Mouse (Mus musculus): ENCODE data around the gene Myl3. TPM values are rescaled to one million over a fixed set of nuclear protein-coding genes. Genes with fewer than 3 reads are reported as not detected.

The Myl3 gene
- total RNA-seq, 4 experiments from 2014 or later = 644 to 855 (median 660) TPM

GRCm38 (mm10) chr9:110729841-110730240 lies 11.8 kb upstream of the Myl3 start:
- no peak for DNase-seq (ENCODE audit: low spot score in 2 of 2)

- no peak for DNase-seq (ENCODE audit: low spot score in 2 of 2)
Observed at GRCm38 (mm10) chr9:110731859-110732258, 9.8 kb upstream of the Myl3 start.

GRCm38 (mm10) chr9:110732623-110733022 lies 9.0 kb upstream of the Myl3 start:
- DNase-seq (ENCODE audit: low spot score in 2 of 2) = peak; percentile 55 to 76

- DNase-seq (ENCODE audit: low spot score in 2 of 2) = no peak
Observed at GRCm38 (mm10) chr9:110733102-110733501, 8.6 kb upstream of the Myl3 start.

- DNase-seq (ENCODE audit: low spot score in 2 of 2) = no peak
Observed at GRCm38 (mm10) chr9:110734154-110734553, 7.5 kb upstream of the Myl3 start.

GRCm38 (mm10) chr9:110736362-110736761 lies 5.3 kb upstream of the Myl3 start:
- no peak for DNase-seq (ENCODE audit: low spot score in 2 of 2)

GRCm38 (mm10) chr9:110738054-110738453 lies 3.6 kb upstream of the Myl3 start:
- no peak for DNase-seq (ENCODE audit: low spot score in 2 of 2)

- DNase-seq (ENCODE audit: low spot score in 2 of 2) = no peak
Observed at GRCm38 (mm10) chr9:110739961-110740360, 1.7 kb upstream of the Myl3 start.

- no peak for DNase-seq (ENCODE audit: low spot score in 2 of 2)
Observed at GRCm38 (mm10) chr9:110742295-110742950, 762 bp downstream of the Myl3 start.

GRCm38 (mm10) chr9:110742951-110743455 lies 1.3 kb downstream of the Myl3 start:
- DNase-seq (ENCODE audit: low spot score in 2 of 2) = no peak

GRCm38 (mm10) chr9:110743456-110744323 lies 2.0 kb downstream of the Myl3 start:
- no peak for DNase-seq (ENCODE audit: low spot score in 2 of 2)

- DNase-seq (ENCODE audit: low spot score in 2 of 2) = no peak
Observed at GRCm38 (mm10) chr9:110745752-110746151, 4.1 kb downstream of the Myl3 start.

GRCm38 (mm10) chr9:110746238-110746637 lies 4.6 kb downstream of the Myl3 start:
- no peak for DNase-seq (ENCODE audit: low spot score in 2 of 2)

GRCm38 (mm10) chr9:110746961-110747360 lies 5.3 kb downstream of the Myl3 start, which contains the start of gene Pth1r:
Gene Pth1r (minus strand): TSS chr9:110747145.
- DNase-seq (ENCODE audit: low spot score in 2 of 2) = no peak

- DNase-seq (ENCODE audit: low spot score in 2 of 2) = no peak
Observed at GRCm38 (mm10) chr9:110748451-110748850, 6.8 kb downstream of the Myl3 start.

GRCm38 (mm10) chr9:110750404-110751187 lies 8.9 kb downstream of the Myl3 start:
- no peak for DNase-seq (ENCODE audit: low spot score in 2 of 2)

GRCm38 (mm10) chr9:110751412-110751811 lies 9.8 kb downstream of the Myl3 start:
- no peak for DNase-seq (ENCODE audit: low spot score in 2 of 2)

- DNase-seq (ENCODE audit: low spot score in 2 of 2) = no peak
Observed at GRCm38 (mm10) chr9:110752917-110753435, 11.3 kb downstream of the Myl3 start.

- DNase-seq (ENCODE audit: low spot score in 2 of 2) = no peak
Observed at GRCm38 (mm10) chr9:110753773-110754172, 12.1 kb downstream of the Myl3 start.

GRCm38 (mm10) chr9:110757816-110758215 lies 16.2 kb downstream of the Myl3 start:
- no peak for DNase-seq (ENCODE audit: low spot score in 2 of 2)

GRCm38 (mm10) chr9:110758605-110759004 lies 16.9 kb downstream of the Myl3 start:
- peak; percentile 72 to 74 for DNase-seq (ENCODE audit: low spot score in 2 of 2)
